In the genomic region with DNA sequence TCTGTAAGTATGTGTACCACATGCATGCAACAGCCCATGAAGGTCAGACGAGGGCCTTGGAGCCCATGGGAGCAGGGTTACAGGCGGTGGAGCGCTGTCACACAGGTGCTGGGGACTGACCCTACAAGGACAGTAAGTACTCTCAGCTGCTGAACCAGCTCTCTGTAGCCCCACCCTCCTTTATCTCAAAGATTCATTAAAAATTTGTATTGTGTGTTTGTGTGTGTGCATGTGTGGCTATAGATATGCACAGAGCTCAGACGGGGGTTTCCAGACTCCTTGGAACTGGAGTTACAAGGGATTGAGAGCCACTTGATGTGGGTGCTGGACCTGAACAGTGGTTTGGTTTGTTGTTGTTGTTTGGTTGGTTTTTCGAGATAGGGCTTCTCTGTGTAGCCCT, we compare ENCODE assay signal across 29 mouse cellular contexts. TPM values are rescaled to one million over a fixed set of nuclear protein-coding genes. Genes with fewer than 3 reads are reported as not detected.
DNase-seq lines count a peak whose midpoint lies in the region; ATAC-seq and TF ChIP-seq lines count a peak whose summit lies in the region.
"Had no signal": no experiment of that assay in that cellular context is flagged by ENCODE, and none has a peak within 500 bp of the region (broad histone marks: within the 10 kb centered on the region; RNA-seq: fewer than 3 reads in every experiment).

No protein-coding gene starts in this region.

- TF ChIP-seq CTCF in MEL (IDR thresholded peaks at IDR 0.05 in 2 of 3, conservative IDR thresholded peaks at IDR 0.05 in 1 of 3; ENCODE audit: control insufficient read depth in 1 of 3, insufficient read depth in 1 of 3, low read depth in 2 of 3, low read length in 3 of 3, poor library complexity in 1 of 3, severe bottlenecking in 1 of 3) = no peak
- no peak for TF ChIP-seq CTCF in liver, embryonic 14.5 days (IDR thresholded peaks at IDR 0.05; ENCODE audit: low read depth)
- TF ChIP-seq CTCF in lung, postnatal 0 days (IDR thresholded peaks at IDR 0.05) = no peak

- no peaks in the 10 kb centered on the region for H3K27me3 ChIP-seq in MEL (ENCODE audit: control insufficient read depth in 1 of 2, insufficient read depth in 2 of 2, low read length in 2 of 2)
- H3K27me3 ChIP-seq in liver, embryonic 14.5 days (ENCODE audit: control insufficient read depth, insufficient read depth, low read length) = no peaks in the 10 kb centered on the region; the same call in 1 of the 2 replicates
- no peaks in the 10 kb centered on the region for H3K27me3 ChIP-seq in lung, postnatal 0 days (replicated peaks; ENCODE audit: insufficient read depth, low read length)
- H3K27me3 ChIP-seq: embryonic facial prominence, embryonic 15.5 days; forebrain, embryonic 15.5 days; heart, embryonic 15.5 days; hindbrain, embryonic 15.5 days; Patski had no signal

- no peaks in the 10 kb centered on the region for H3K9me3 ChIP-seq in MEL (replicated peaks; ENCODE audit: insufficient read depth, low read length)
- no peaks in the 10 kb centered on the region for H3K9me3 ChIP-seq in liver, embryonic 14.5 days (ENCODE audit: control insufficient read depth, low read length)
- no peaks in the 10 kb centered on the region for H3K9me3 ChIP-seq in lung, postnatal 0 days (ENCODE audit: low read length)
- H3K9me3 ChIP-seq: embryonic facial prominence, embryonic 15.5 days; forebrain, embryonic 15.5 days; G1E; heart, embryonic 15.5 days; hindbrain, embryonic 10.5 days; hindbrain, embryonic 15.5 days had no signal

- TF ChIP-seq EP300 in MEL (IDR thresholded peaks at IDR 0.05; ENCODE audit: low read depth in 1 of 2, low read length in 2 of 2) = no peak
- peak; percentile 33; the same call in 1 of the 2 replicates for TF ChIP-seq EP300 in liver, embryonic 14.5 days (IDR thresholded peaks at IDR 0.05; ENCODE audit: low read depth)
- no peak for TF ChIP-seq EP300 in lung, postnatal 0 days (IDR thresholded peaks at IDR 0.05)

- no peak overlapping the region for H3K4me2 ChIP-seq in liver, embryonic 14.5 days (ENCODE audit: low read depth)
- H3K4me2 ChIP-seq in lung, postnatal 0 days (replicated peaks; ENCODE audit: low read depth, low read length) = no peak overlapping the region
- H3K4me2 ChIP-seq: embryonic facial prominence, embryonic 15.5 days; forebrain, embryonic 15.5 days; heart, embryonic 11.5 days; heart, embryonic 15.5 days; hindbrain, embryonic 15.5 days had no signal

- peaks cover 22 to 45% of the 10 kb centered on the region in 2 experiments for H3K4me1 ChIP-seq in MEL (ENCODE audit: control insufficient read depth in 1 of 2, insufficient read depth in 2 of 2, low read length in 2 of 2)
- peaks cover 25 to 31% of the 10 kb centered on the region in 2 experiments for H3K4me1 ChIP-seq in liver, embryonic 14.5 days (replicated peaks; ENCODE audit: control insufficient read depth in 2 of 2, insufficient read depth in 2 of 2, low read length in 1 of 2)
- no peaks in the 10 kb centered on the region for H3K4me1 ChIP-seq in lung, postnatal 0 days (ENCODE audit: insufficient read depth, low read depth, low read length)
- H3K4me1 ChIP-seq: embryonic facial prominence, embryonic 15.5 days; forebrain, embryonic 15.5 days; heart, embryonic 15.5 days; hindbrain, embryonic 10.5 days; hindbrain, embryonic 15.5 days had no signal

- H3K36me3 ChIP-seq in MEL (ENCODE audit: control insufficient read depth in 1 of 2, insufficient read depth in 2 of 2, low read length in 2 of 2) = peaks cover 0 to 34% of the 10 kb centered on the region in 2 experiments; a peak in 2 of 4 replicates
- no peaks in the 10 kb centered on the region for H3K36me3 ChIP-seq in liver, embryonic 14.5 days (replicated peaks; ENCODE audit: control insufficient read depth, insufficient read depth, low read depth)
- H3K36me3 ChIP-seq in lung, postnatal 0 days (ENCODE audit: insufficient read depth, low read length) = no peaks in the 10 kb centered on the region
- H3K36me3 ChIP-seq: embryonic facial prominence, embryonic 15.5 days; forebrain, embryonic 15.5 days; G1E; heart, embryonic 15.5 days; hindbrain, embryonic 10.5 days; hindbrain, embryonic 15.5 days had no signal

- H3K27ac ChIP-seq in MEL (ENCODE audit: control insufficient read depth, low read depth, low read length) = peak overlapping the region; percentile 28; the same call in 1 of the 2 replicates
- peak overlapping the region; percentile 48 for H3K27ac ChIP-seq in liver, embryonic 14.5 days
- H3K27ac ChIP-seq in lung, postnatal 0 days (ENCODE audit: low read length) = no peak overlapping the region
- H3K27ac ChIP-seq: embryonic facial prominence, embryonic 15.5 days; forebrain, embryonic 15.5 days; heart, embryonic 15.5 days; hindbrain, embryonic 10.5 days; hindbrain, embryonic 15.5 days had no signal

- TF ChIP-seq POLR2A in MEL (IDR thresholded peaks at IDR 0.05; ENCODE audit: control insufficient read depth in 1 of 2, insufficient read depth in 1 of 2, low read depth in 1 of 2, low read length in 2 of 2, poor library complexity in 1 of 2) = no peak

- H3K9ac ChIP-seq in MEL (ENCODE audit: control insufficient read depth, low read depth, low read length, poor library complexity, severe bottlenecking) = no peak overlapping the region
- H3K9ac ChIP-seq in liver, embryonic 14.5 days (replicated peaks) = no peak overlapping the region
- no peak overlapping the region for H3K9ac ChIP-seq in lung, postnatal 0 days (replicated peaks; ENCODE audit: low read depth)
- H3K9ac ChIP-seq: embryonic facial prominence, embryonic 15.5 days; forebrain, embryonic 15.5 days; heart, embryonic 15.5 days; hindbrain, embryonic 15.5 days had no signal

- no peak for TF ChIP-seq RAD21 in MEL (IDR thresholded peaks at IDR 0.05; ENCODE audit: low read depth, low read length)

- peak; percentile 39 for DNase-seq in MEL (ENCODE audit: low read depth, low spot score)
- DNase-seq in liver = peak; percentile 36
- peak; percentile 36 to 82 (median 49) for DNase-seq in liver, embryonic 14.5 days (ENCODE audit: low read depth in 3 of 3, low spot score in 3 of 3)
- DNase-seq in right cerebral cortex, postnatal 14 days = no peak
- DNase-seq in MN1 (ENCODE audit: low spot score) = no peak
- no peak for DNase-seq in lung, postnatal 0 days (ENCODE audit: low spot score)
- DNase-seq: adrenal gland, postnatal 14 days; B cell, adult 2 months; cerebellum, adult 2 months; cerebellum, postnatal 10 days; embryo, embryonic 11 days; gastrocnemius, postnatal 10 days; heart, adult 18-20 months; heart, postnatal 14 days had no signal

- no peak overlapping the region for H3K4me3 ChIP-seq in MEL (ENCODE audit: control insufficient read depth in 1 of 2, insufficient read depth in 1 of 2, low read depth in 2 of 2, low read length in 2 of 2)
- H3K4me3 ChIP-seq in liver, embryonic 14.5 days (ENCODE audit: insufficient read depth in 1 of 2, low read depth in 2 of 2, low read length in 2 of 2) = no peak overlapping the region
- H3K4me3 ChIP-seq in lung, postnatal 0 days (ENCODE audit: low read depth, low read length) = no peak overlapping the region
- H3K4me3 ChIP-seq: embryonic facial prominence, embryonic 15.5 days; erythroblast, embryonic 14.5 days; forebrain, embryonic 15.5 days; heart, embryonic 15.5 days; hindbrain, embryonic 10.5 days; hindbrain, embryonic 15.5 days had no signal

- no peaks in the 10 kb centered on the region for H3K79me2 ChIP-seq in MEL (ENCODE audit: control insufficient read depth, insufficient read depth, low read length, poor library complexity)

- peak; percentile 73 for ATAC-seq in liver, embryonic 14.5 days (ENCODE audit: insufficient read depth)
- ATAC-seq in megakaryocyte progenitor cell, adult 5-6 weeks (replicated peaks; ENCODE audit: poor library complexity) = peak; percentile 78
- ATAC-seq in lung, postnatal 0 days = no peak
- ATAC-seq: activated CD4-positive, CD25-positive, alpha-beta regulatory T cell, adult 4 months; CD4-positive, CD25-positive, alpha-beta regulatory T cell, adult 4 months; forebrain, embryonic 15.5 days; Patski had no signal

- 42% methylated on average over 5 of the region's 5 CpGs for WGBS in liver, embryonic 14.5 days (ENCODE audit: insufficient replicate concordance)
- WGBS in lung, postnatal 0 days = 56% methylated on average over 5 of the region's 5 CpGs

RNA-seq across cellular contexts. Expression of gene Aqp3, which starts 16.2 kb away (rescaled TPM):
- 0.10 and 0.12 TPM in 2 replicates for total RNA-seq in MEL (2012; rRNA removed)
- polyA plus RNA-seq in MEL (2012; ENCODE audit: insufficient read depth in 1 of 2, insufficient read length in 2 of 2, low read depth in 1 of 2, low replicate concordance in 2 of 2, missing spikeins in 1 of 2) = under 1 TPM in 1 of 2 experiments, not detected in 1; 0.42 TPM
- polyA plus RNA-seq in liver, embryonic 14.5 days (2012; rRNA removed) = 15.6 and 18.3 TPM in 2 replicates
- polyA plus RNA-seq in liver, embryonic 14.5 days (2014; fragmentation: Nextera tagmentation; extraction: Ambion mirVana) = 5.8 and 8.7 TPM in 2 replicates
- not detected in 2 replicates for total RNA-seq in megakaryocyte progenitor cell, adult 5-6 weeks (2015)
- total RNA-seq in megakaryocyte progenitor cell, adult 5-6 weeks (2017) = not detected in 2 replicates
- 8.7 and 15.3 TPM in 2 replicates for polyA plus RNA-seq in lung, postnatal 0 days (2015; fragmentation: Nextera tagmentation; extraction: Ambion mirVana)
- total RNA-seq: adrenal gland, adult 18-20 months; adrenal gland, postnatal 14 days; gastrocnemius, postnatal 10 days had no signal

RNA-seq across cellular contexts. Expression of gene Aqp7, which starts 33.8 kb away (rescaled TPM):
- not detected in 2 replicates for total RNA-seq in MEL (2012; rRNA removed)
- polyA plus RNA-seq in MEL (2012; ENCODE audit: insufficient read depth in 1 of 2, insufficient read length in 2 of 2, low read depth in 1 of 2, low replicate concordance in 2 of 2, missing spikeins in 1 of 2) = under 1 TPM in 1 of 2 experiments, not detected in 1; 0.06 TPM
- 1.1 and 1.4 TPM in 2 replicates for polyA plus RNA-seq in liver, embryonic 14.5 days (2012; rRNA removed)
- polyA plus RNA-seq in liver, embryonic 14.5 days (2014; fragmentation: Nextera tagmentation; extraction: Ambion mirVana) = 0.50 and 0.59 TPM in 2 replicates
- total RNA-seq in megakaryocyte progenitor cell, adult 5-6 weeks (2015) = 0.20 TPM in 1 of 2 replicates, not detected in the other
- not detected in 2 replicates for total RNA-seq in megakaryocyte progenitor cell, adult 5-6 weeks (2017)
- polyA plus RNA-seq in lung, postnatal 0 days (2015; fragmentation: Nextera tagmentation; extraction: Ambion mirVana) = 0.10 and 0.24 TPM in 2 replicates
- total RNA-seq: G1E had no signal
- polyA plus RNA-seq: CD4-positive, CD25-positive, alpha-beta regulatory T cell, adult 4 months; cerebellum, adult 2 months; embryonic facial prominence, embryonic 11.5 days; erythroblast, embryonic 14.5 days; forebrain, embryonic 11.5 days; forebrain, embryonic 15.5 days; G1E; hindbrain, embryonic 10.5 days; hindbrain, embryonic 15.5 days had no signal

RNA-seq across cellular contexts. Expression of gene Nol6, which starts 42.5 kb away (rescaled TPM):
- total RNA-seq in MEL (2012; rRNA removed) = 28.1 and 36.6 TPM in 2 replicates
- 10 to 100 TPM in 1 of 2 experiments, not detected in 1; 71.2 TPM for polyA plus RNA-seq in MEL (2012; ENCODE audit: insufficient read depth in 1 of 2, insufficient read length in 2 of 2, low read depth in 1 of 2, low replicate concordance in 2 of 2, missing spikeins in 1 of 2)
- 9.4 and 9.5 TPM in 2 replicates for polyA plus RNA-seq in liver, embryonic 14.5 days (2012; rRNA removed)
- polyA plus RNA-seq in liver, embryonic 14.5 days (2014; fragmentation: Nextera tagmentation; extraction: Ambion mirVana) = 8.5 and 10.2 TPM in 2 replicates
- total RNA-seq in megakaryocyte progenitor cell, adult 5-6 weeks (2015) = 20.3 and 22.8 TPM in 2 replicates
- 20.5 and 22.4 TPM in 2 replicates for total RNA-seq in megakaryocyte progenitor cell, adult 5-6 weeks (2017)
- 5.3 and 6.9 TPM in 2 replicates for polyA plus RNA-seq in lung, postnatal 0 days (2015; fragmentation: Nextera tagmentation; extraction: Ambion mirVana)

RNA-seq across cellular contexts. Expression of gene Ube2r2, which starts 53.8 kb away (rescaled TPM):
- total RNA-seq in MEL (2012; rRNA removed) = 24.5 and 28.2 TPM in 2 replicates
- 10 to 100 TPM; 70.1 to 94.1 TPM for polyA plus RNA-seq in MEL (2012; ENCODE audit: insufficient read depth in 1 of 2, insufficient read length in 2 of 2, low read depth in 1 of 2, low replicate concordance in 2 of 2, missing spikeins in 1 of 2)
- polyA plus RNA-seq in liver, embryonic 14.5 days (2012; rRNA removed) = 14.7 and 44.4 TPM in 2 replicates
- polyA plus RNA-seq in liver, embryonic 14.5 days (2014; fragmentation: Nextera tagmentation; extraction: Ambion mirVana) = 31.9 and 38.4 TPM in 2 replicates
- total RNA-seq in megakaryocyte progenitor cell, adult 5-6 weeks (2015) = 131 and 149 TPM in 2 replicates
- 29.9 and 33.4 TPM in 2 replicates for total RNA-seq in megakaryocyte progenitor cell, adult 5-6 weeks (2017)
- polyA plus RNA-seq in lung, postnatal 0 days (2015; fragmentation: Nextera tagmentation; extraction: Ambion mirVana) = 77.9 and 81.6 TPM in 2 replicates

Comparison
In these comparisons a context has a peak if more than half of its experiments do, and no peak if none do; other contexts are left out.
1. DNase-seq: peak in MEL (single experiment), liver (single experiment) and liver, embryonic 14.5 days (3 of 3); none in right cerebral cortex, postnatal 14 days (single experiment), MN1 (single experiment) and lung, postnatal 0 days (single experiment).